Mouse (Mus musculus): ENCODE measurements around the gene Pum3. TPM values are rescaled to one million over a fixed set of nuclear protein-coding genes. Genes with fewer than 3 reads are reported as not detected.

Pum3 gene
- polyA plus RNA-seq, 1 experiment from 2014 or later = 55.8 TPM

GRCm38 (mm10) chr19:27383266-27383665 lies 46.4 kb downstream of the Pum3 start:
- H3K9me3 ChIP-seq (replicated peaks; ENCODE audit: control insufficient read depth, low read length, poor library complexity, severe bottlenecking) = no peaks in the 10 kb centered on the region
- no peak for ATAC-seq
- no peaks in the 10 kb centered on the region for H3K4me1 ChIP-seq (ENCODE audit: control insufficient read depth, insufficient read depth, low read length)
- 94% methylated on average over 5 of the region's 5 CpGs for WGBS
- H3K27ac ChIP-seq (ENCODE audit: low read length) = no peak overlapping the region
- H3K4me3 ChIP-seq (ENCODE audit: low read depth, low read length) = no peak overlapping the region
- H3K9ac ChIP-seq (ENCODE audit: low read depth, low read length) = no peak overlapping the region
- no peaks in the 10 kb centered on the region for H3K27me3 ChIP-seq (ENCODE audit: control insufficient read depth, insufficient read depth, low read depth, low read length)
- peaks cover 7% of the 10 kb centered on the region for H3K36me3 ChIP-seq (ENCODE audit: control insufficient read depth, insufficient read depth, low read length)
- no peak overlapping the region for H3K4me2 ChIP-seq (ENCODE audit: low read length)

DNA sequence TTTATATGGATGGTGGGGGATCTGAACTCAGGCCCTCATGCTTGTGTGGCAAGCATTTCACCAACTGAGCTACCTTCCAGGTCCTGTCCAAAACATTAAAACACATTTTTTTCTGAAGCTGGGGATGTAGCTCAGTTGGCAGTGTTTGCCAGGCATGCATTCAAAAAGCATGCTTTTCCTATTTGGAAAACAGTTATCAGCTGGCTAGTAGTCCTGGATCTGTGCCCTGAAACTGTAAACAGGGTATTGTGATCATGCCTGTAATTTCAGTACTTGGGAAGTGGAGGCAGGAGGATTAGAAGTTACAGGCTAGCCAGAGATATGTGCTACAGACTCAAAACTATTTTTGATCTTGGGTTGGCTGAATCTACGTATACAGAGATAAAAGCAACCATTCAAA lies 47.5 kb downstream of the Pum3 start:
- ATAC-seq = no peak
- Histone ChIP-seq H3K27me3 (ENCODE audit: control insufficient read depth, insufficient read depth, low read depth, low read length) (no peaks in the 10 kb centered on the region), H3K36me3 (ENCODE audit: control insufficient read depth, insufficient read depth, low read length) (peaks cover 7% of the 10 kb centered on the region), H3K27ac (ENCODE audit: low read length) (no peak overlapping the region), H3K9ac (ENCODE audit: low read depth, low read length) (no peak overlapping the region), H3K4me3 (ENCODE audit: low read depth, low read length) (no peak overlapping the region), H3K4me2 (ENCODE audit: low read length) (no peak overlapping the region), H3K4me1 (ENCODE audit: control insufficient read depth, insufficient read depth, low read length) (no peaks in the 10 kb centered on the region), H3K9me3 (replicated peaks; ENCODE audit: control insufficient read depth, low read length, poor library complexity, severe bottlenecking) (no peaks in the 10 kb centered on the region)
- WGBS = 81% methylated on average over 1 of the region's 1 CpGs

- Histone ChIP-seq H3K9ac (ENCODE audit: low read depth, low read length) (no peak overlapping the region), H3K4me3 (ENCODE audit: low read depth, low read length) (no peak overlapping the region), H3K27me3 (ENCODE audit: control insufficient read depth, insufficient read depth, low read depth, low read length) (no peaks in the 10 kb centered on the region), H3K4me2 (ENCODE audit: low read length) (no peak overlapping the region), H3K27ac (ENCODE audit: low read length) (no peak overlapping the region), H3K9me3 (replicated peaks; ENCODE audit: control insufficient read depth, low read length, poor library complexity, severe bottlenecking) (no peaks in the 10 kb centered on the region), H3K36me3 (ENCODE audit: control insufficient read depth, insufficient read depth, low read length) (no peaks in the 10 kb centered on the region), H3K4me1 (ENCODE audit: control insufficient read depth, insufficient read depth, low read length) (no peaks in the 10 kb centered on the region)
- 88% methylated on average over 2 of the region's 2 CpGs for WGBS
- no peak for ATAC-seq
These were observed 49.8 kb downstream of the Pum3 start for GRCm38 (mm10) chr19:27379712-27380401.

DNA sequence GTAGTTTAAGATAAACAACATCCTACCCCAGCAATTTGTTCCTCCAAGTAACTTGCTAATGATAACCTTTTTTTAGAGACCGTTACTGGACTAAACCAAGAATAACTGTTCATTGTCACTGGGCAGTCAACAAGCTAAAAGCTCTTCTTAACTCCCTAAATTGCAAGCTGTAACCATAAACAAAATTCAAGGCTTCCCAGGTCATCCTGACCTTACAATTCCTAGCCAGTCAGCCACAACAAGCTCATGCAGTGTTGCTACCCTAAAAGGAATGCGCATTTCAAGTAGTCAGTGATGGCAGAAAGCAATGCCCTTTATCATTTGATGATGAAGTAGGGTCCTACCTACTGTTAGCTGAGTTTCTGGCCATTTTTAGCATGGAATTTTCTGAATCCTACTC lies 58.8 kb downstream of the Pum3 start:
- H3K4me3 ChIP-seq (ENCODE audit: low read depth, low read length) = no peak overlapping the region
- no peaks in the 10 kb centered on the region for H3K36me3 ChIP-seq (ENCODE audit: control insufficient read depth, insufficient read depth, low read length)
- no peak overlapping the region for H3K27ac ChIP-seq (ENCODE audit: low read length)
- no peak overlapping the region for H3K9ac ChIP-seq (ENCODE audit: low read depth, low read length)
- H3K27me3 ChIP-seq (ENCODE audit: control insufficient read depth, insufficient read depth, low read depth, low read length) = no peaks in the 10 kb centered on the region
- H3K4me1 ChIP-seq (ENCODE audit: control insufficient read depth, insufficient read depth, low read length) = no peaks in the 10 kb centered on the region
- no peaks in the 10 kb centered on the region for H3K9me3 ChIP-seq (replicated peaks; ENCODE audit: control insufficient read depth, low read length, poor library complexity, severe bottlenecking)
- ATAC-seq = no peak
- no peak overlapping the region for H3K4me2 ChIP-seq (ENCODE audit: low read length)
- WGBS = 86% methylated on average over 2 of the region's 2 CpGs

- no peak overlapping the region for H3K27ac ChIP-seq (ENCODE audit: low read length)
- H3K4me2 ChIP-seq (ENCODE audit: low read length) = no peak overlapping the region
- no peaks in the 10 kb centered on the region for H3K27me3 ChIP-seq (ENCODE audit: control insufficient read depth, insufficient read depth, low read depth, low read length)
- no peak overlapping the region for H3K9ac ChIP-seq (ENCODE audit: low read depth, low read length)
- no peaks in the 10 kb centered on the region for H3K4me1 ChIP-seq (ENCODE audit: control insufficient read depth, insufficient read depth, low read length)
- WGBS = 92% methylated on average over 2 of the region's 2 CpGs
- no peak for ATAC-seq
- H3K4me3 ChIP-seq (ENCODE audit: low read depth, low read length) = no peak overlapping the region
- H3K36me3 ChIP-seq (ENCODE audit: control insufficient read depth, insufficient read depth, low read length) = no peaks in the 10 kb centered on the region
- H3K9me3 ChIP-seq (replicated peaks; ENCODE audit: control insufficient read depth, low read length, poor library complexity, severe bottlenecking) = no peaks in the 10 kb centered on the region
These were observed 59.5 kb downstream of the Pum3 start for GRCm38 (mm10) chr19:27370174-27370573.

DNA sequence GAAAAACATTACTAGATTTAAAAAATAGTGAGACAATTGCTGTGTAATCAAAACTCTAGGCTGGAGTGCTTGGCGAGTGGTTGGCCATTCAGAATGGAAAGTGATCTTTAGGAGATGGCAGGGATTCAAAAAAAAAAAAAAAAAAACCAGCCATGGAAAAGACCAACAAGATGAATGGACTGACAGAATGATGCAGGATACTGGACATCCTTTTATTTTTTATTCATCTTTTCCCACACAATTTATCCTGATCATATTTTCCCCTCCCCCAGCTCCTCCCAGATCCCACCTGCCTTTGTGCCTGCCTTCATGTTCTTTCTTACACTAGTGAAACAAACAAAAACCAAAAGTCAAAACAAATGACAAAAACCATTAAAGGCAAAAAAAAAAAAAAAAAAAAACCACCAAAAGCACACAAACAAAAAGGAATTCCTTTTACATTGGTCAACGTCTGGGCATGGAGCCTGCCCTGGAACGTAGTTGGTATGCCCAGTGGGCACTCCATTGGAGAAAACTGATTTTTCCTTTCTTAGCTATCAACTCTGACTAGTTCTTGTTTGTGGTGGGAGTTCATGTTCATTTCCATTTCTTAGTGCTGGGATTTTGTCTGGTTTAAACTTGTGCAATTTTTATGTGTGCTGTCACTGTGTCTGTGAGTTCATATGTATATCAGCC lies 60.0 kb downstream of the Pum3 start:
- WGBS = 75% methylated on average over 3 of the region's 3 CpGs
- Histone ChIP-seq H3K4me2 (ENCODE audit: low read length) (no peak overlapping the region), H3K4me3 (ENCODE audit: low read depth, low read length) (no peak overlapping the region), H3K4me1 (ENCODE audit: control insufficient read depth, insufficient read depth, low read length) (peaks cover 2% of the 10 kb centered on the region; the same call in 1 of the 2 replicates), H3K9ac (ENCODE audit: low read depth, low read length) (no peak overlapping the region), H3K9me3 (replicated peaks; ENCODE audit: control insufficient read depth, low read length, poor library complexity, severe bottlenecking) (no peaks in the 10 kb centered on the region), H3K36me3 (ENCODE audit: control insufficient read depth, insufficient read depth, low read length) (no peaks in the 10 kb centered on the region), H3K27ac (ENCODE audit: low read length) (no peak overlapping the region), H3K27me3 (ENCODE audit: control insufficient read depth, insufficient read depth, low read depth, low read length) (no peaks in the 10 kb centered on the region)
- ATAC-seq = no peak

- H3K4me2 ChIP-seq (ENCODE audit: low read length) = no peak overlapping the region
- ATAC-seq = peak; percentile 51
These were observed 63.4 kb downstream of the Pum3 start for GRCm38 (mm10) chr19:27366113-27366746.

GRCm38 (mm10) chr19:27364521-27364931 lies 65.1 kb downstream of the Pum3 start:
- WGBS = 9% methylated on average over 8 of the region's 8 CpGs
- no peaks in the 10 kb centered on the region for H3K36me3 ChIP-seq (ENCODE audit: control insufficient read depth, insufficient read depth, low read length)
- no peak overlapping the region; the same call in 1 of the 2 replicates for H3K4me3 ChIP-seq (ENCODE audit: low read depth, low read length)
- peak overlapping the region; percentile 46 for H3K4me2 ChIP-seq (ENCODE audit: low read length)
- peak overlapping the region; percentile 22; the same call in 1 of the 2 replicates for H3K27ac ChIP-seq (ENCODE audit: low read length)
- no peaks in the 10 kb centered on the region; the same call in 1 of the 2 replicates for H3K9me3 ChIP-seq (replicated peaks; ENCODE audit: control insufficient read depth, low read length, poor library complexity, severe bottlenecking)
- H3K9ac ChIP-seq (ENCODE audit: low read depth, low read length) = no peak overlapping the region
- peak; percentile 62; the same call in 1 of the 2 replicates for ATAC-seq
- H3K4me1 ChIP-seq (ENCODE audit: control insufficient read depth, insufficient read depth, low read length) = peaks cover 9% of the 10 kb centered on the region
- H3K27me3 ChIP-seq (ENCODE audit: control insufficient read depth, insufficient read depth, low read depth, low read length) = no peaks in the 10 kb centered on the region

More at GRCm38 (mm10) chr19:27366113-27366746, 63.4 kb downstream of the Pum3 start:
- 85% methylated on average over 10 of the region's 10 CpGs for WGBS
- H3K27me3 ChIP-seq (ENCODE audit: control insufficient read depth, insufficient read depth, low read depth, low read length) = no peaks in the 10 kb centered on the region
- H3K36me3 ChIP-seq (ENCODE audit: control insufficient read depth, insufficient read depth, low read length) = no peaks in the 10 kb centered on the region
- H3K27ac ChIP-seq (ENCODE audit: low read length) = no peak overlapping the region
- H3K4me1 ChIP-seq (ENCODE audit: control insufficient read depth, insufficient read depth, low read length) = peaks cover 9% of the 10 kb centered on the region
- no peaks in the 10 kb centered on the region for H3K9me3 ChIP-seq (replicated peaks; ENCODE audit: control insufficient read depth, low read length, poor library complexity, severe bottlenecking)
- H3K9ac ChIP-seq (ENCODE audit: low read depth, low read length) = no peak overlapping the region
- no peak overlapping the region for H3K4me3 ChIP-seq (ENCODE audit: low read depth, low read length)

DNA sequence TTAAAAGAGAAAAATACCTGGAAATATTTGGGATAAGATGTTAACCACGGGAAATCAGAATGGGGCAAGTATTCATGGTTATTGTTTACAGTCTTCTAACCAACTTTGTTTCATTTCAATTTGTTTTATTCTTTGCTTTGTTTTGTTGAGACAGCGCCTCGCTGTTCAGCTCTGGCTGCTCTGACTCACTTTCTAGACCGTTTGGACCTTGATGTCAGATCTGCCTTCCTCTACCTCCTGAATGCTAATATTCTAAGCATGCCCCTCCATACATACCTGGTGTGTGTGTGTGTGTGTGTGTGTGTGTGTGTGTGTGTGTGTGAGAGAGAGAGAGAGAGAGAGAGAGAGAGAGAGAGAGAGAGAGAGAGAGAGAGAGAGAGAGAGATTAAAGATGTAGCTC lies 65.7 kb downstream of the Pum3 start:
- Histone ChIP-seq H3K36me3 (ENCODE audit: control insufficient read depth, insufficient read depth, low read length) (no peaks in the 10 kb centered on the region), H3K9me3 (replicated peaks; ENCODE audit: control insufficient read depth, low read length, poor library complexity, severe bottlenecking) (no peaks in the 10 kb centered on the region; the same call in 1 of the 2 replicates), H3K27me3 (ENCODE audit: control insufficient read depth, insufficient read depth, low read depth, low read length) (no peaks in the 10 kb centered on the region), H3K4me1 (ENCODE audit: control insufficient read depth, insufficient read depth, low read length) (peaks cover 9% of the 10 kb centered on the region), H3K4me3 (ENCODE audit: low read depth, low read length) (no peak overlapping the region; the same call in 1 of the 2 replicates), H3K27ac (ENCODE audit: low read length) (no peak overlapping the region), H3K9ac (ENCODE audit: low read depth, low read length) (no peak overlapping the region), H3K4me2 (ENCODE audit: low read length) (peak overlapping the region; percentile 46)
- ATAC-seq = no peak
- 31% methylated on average over 4 of the region's 4 CpGs for WGBS

All from midbrain, embryonic 16.5 days (tissue).